Mouse (Mus musculus): Measurements from ENCODE around the gene Dusp16.

- no peak for TF ChIP-seq CTCF (conservative IDR thresholded peaks at IDR 0.05; ENCODE audit: low read length)
- no peak for TF ChIP-seq NANOG (IDR thresholded peaks at IDR 0.05; ENCODE audit: borderline replicate concordance, low read length)
Measured at GRCm38 (mm10) chr6:134763436-134763835, 29.0 kb downstream of the Dusp16 start.
